ENCODE assay signal across 18 mouse cellular contexts in genomic region chr11:95396548-95396947, GRCm38 (mm10). TPM values are rescaled to one million over a fixed set of nuclear protein-coding genes. Genes with fewer than 3 reads are reported as not detected.
DNase-seq lines count a peak whose midpoint lies in the region; ATAC-seq lines count a peak whose summit lies in the region.
"Had no signal": no experiment of that assay in that cellular context is flagged by ENCODE, and none has a peak within 500 bp of the region (broad histone marks: within the 10 kb centered on the region; RNA-seq: fewer than 3 reads in every experiment).

No protein-coding gene starts in this region.

- no peak for ATAC-seq in midbrain, embryonic 13.5 days
- ATAC-seq in embryonic facial prominence, embryonic 13.5 days (ENCODE audit: insufficient number of reproducible peaks, insufficient read depth, low FRiP score, low TSS enrichment, low read depth), result no peak
- ATAC-seq: inflammation-experienced regulatory T-cells, adult 6 months; midbrain, embryonic 15.5 days had no signal

- H3K36me3 ChIP-seq in midbrain, embryonic 10.5 days, result peaks cover 10% of the 10 kb centered on the region
- peaks cover 10% of the 10 kb centered on the region for H3K36me3 ChIP-seq in midbrain, embryonic 13.5 days
- H3K36me3 ChIP-seq in embryonic facial prominence, embryonic 13.5 days, result peaks cover 8% of the 10 kb centered on the region; the same call in 1 of the 2 replicates
- H3K36me3 ChIP-seq: midbrain, embryonic 15.5 days had no signal

- H3K4me3 ChIP-seq in midbrain, embryonic 10.5 days, result no peak overlapping the region
- no peak overlapping the region for H3K4me3 ChIP-seq in midbrain, embryonic 13.5 days (replicated peaks)
- H3K4me3 ChIP-seq in embryonic facial prominence, embryonic 13.5 days, result no peak overlapping the region
- H3K4me3 ChIP-seq: embryonic facial prominence, embryonic 12.5 days; heart, embryonic 13.5 days; kidney, embryonic 15.5 days; layer of hippocampus, adult 2 months; limb, embryonic 13.5 days; midbrain, embryonic 15.5 days; neural tube, embryonic 12.5 days had no signal

- peaks cover 17% of the 10 kb centered on the region for H3K27me3 ChIP-seq in midbrain, embryonic 10.5 days (ENCODE audit: low read depth, poor library complexity, severe bottlenecking)
- H3K27me3 ChIP-seq in midbrain, embryonic 13.5 days, result peaks cover 19% of the 10 kb centered on the region; the same call in 1 of the 2 replicates
- peaks cover 11% of the 10 kb centered on the region; the same call in 1 of the 2 replicates for H3K27me3 ChIP-seq in embryonic facial prominence, embryonic 13.5 days
- H3K27me3 ChIP-seq: midbrain, embryonic 15.5 days; neural tube, embryonic 12.5 days had no signal

- 0 out of 2 replicates have a peak overlapping the region, but pooled peaks have one; percentile 6 for H3K27ac ChIP-seq in midbrain, embryonic 10.5 days (replicated peaks)
- H3K27ac ChIP-seq in midbrain, embryonic 13.5 days, result no peak overlapping the region
- no peak overlapping the region for H3K27ac ChIP-seq in embryonic facial prominence, embryonic 13.5 days
- H3K27ac ChIP-seq: embryonic facial prominence, embryonic 12.5 days; heart, embryonic 13.5 days; kidney, embryonic 15.5 days; layer of hippocampus, adult 2 months; limb, embryonic 13.5 days; macrophage; midbrain, embryonic 15.5 days; neural tube, embryonic 12.5 days had no signal

- peak; percentile 76 for DNase-seq in cerebellum, adult 11-12 months
- DNase-seq in cerebellum, adult 11 months, result no peak
- peak; percentile 37 to 56 for DNase-seq in heart, postnatal 10 days
- no peak for DNase-seq in heart, postnatal 36 days
- no peak for DNase-seq in midbrain, embryonic 10.5 days (ENCODE audit: low spot score)
- no peak for DNase-seq in kidney, postnatal 10 days
- DNase-seq: adrenal gland, postnatal 36 days had no signal

- no peak overlapping the region for H3K9ac ChIP-seq in midbrain, embryonic 13.5 days (replicated peaks)
- 0 out of 2 replicates have a peak overlapping the region, but pooled peaks have one; percentile 11 for H3K9ac ChIP-seq in embryonic facial prominence, embryonic 13.5 days
- H3K9ac ChIP-seq: embryonic facial prominence, embryonic 12.5 days; heart, embryonic 13.5 days; kidney, embryonic 15.5 days; limb, embryonic 13.5 days; midbrain, embryonic 15.5 days; neural tube, embryonic 12.5 days had no signal

- no peaks in the 10 kb centered on the region for H3K9me3 ChIP-seq in midbrain, embryonic 10.5 days (replicated peaks)
- no peaks in the 10 kb centered on the region for H3K9me3 ChIP-seq in midbrain, embryonic 13.5 days
- no peaks in the 10 kb centered on the region for H3K9me3 ChIP-seq in embryonic facial prominence, embryonic 13.5 days
- H3K9me3 ChIP-seq: embryonic facial prominence, embryonic 12.5 days; heart, embryonic 13.5 days; kidney, embryonic 15.5 days; limb, embryonic 13.5 days; midbrain, embryonic 15.5 days; neural tube, embryonic 12.5 days had no signal

- peaks cover 22% of the 10 kb centered on the region for H3K4me1 ChIP-seq in midbrain, embryonic 10.5 days
- peaks cover 29% of the 10 kb centered on the region for H3K4me1 ChIP-seq in midbrain, embryonic 13.5 days (replicated peaks)
- H3K4me1 ChIP-seq in embryonic facial prominence, embryonic 13.5 days, result peaks cover 31% of the 10 kb centered on the region
- H3K4me1 ChIP-seq: heart, embryonic 13.5 days had no signal

- H3K4me2 ChIP-seq in midbrain, embryonic 13.5 days (replicated peaks), result no peak overlapping the region
- no peak overlapping the region for H3K4me2 ChIP-seq in embryonic facial prominence, embryonic 13.5 days
- H3K4me2 ChIP-seq: embryonic facial prominence, embryonic 12.5 days; heart, embryonic 13.5 days; kidney, embryonic 15.5 days; limb, embryonic 13.5 days; midbrain, embryonic 15.5 days; neural tube, embryonic 12.5 days had no signal

- intact Hi-C loops in heart, postnatal 10 days (cut with DNase I), result no loop called here
- intact Hi-C loops in heart, postnatal 36 days (cut with DNase I), result loop anchor here (10.0 kb wide), 1 partner anchor 78 kb away; no protein-coding TSS in a partner anchor

- WGBS in midbrain, embryonic 10.5 days, result 63% methylated on average over 1 of the region's 1 CpGs
- 65% methylated on average over 1 of the region's 1 CpGs for WGBS in midbrain, embryonic 13.5 days
- WGBS in embryonic facial prominence, embryonic 13.5 days, result 65% methylated on average over 1 of the region's 1 CpGs

RNA-seq across cellular contexts. Expression of gene Slc35b1, which starts 12.1 kb away (rescaled TPM):
- total RNA-seq in heart, postnatal 10 days (2021), result 10 to 100 TPM; 51.0 to 52.8 TPM
- 10 to 100 TPM; 35.7 to 37.6 TPM for total RNA-seq in heart, postnatal 36 days (2021)
- 123 and 131 TPM in 2 replicates for polyA plus RNA-seq in midbrain, embryonic 10.5 days (2016; fragmentation: Nextera tagmentation; extraction: Ambion mirVana)
- 149 and 151 TPM in 2 replicates for polyA plus RNA-seq in midbrain, embryonic 13.5 days (2015; fragmentation: Nextera tagmentation; extraction: Ambion mirVana)
- polyA plus RNA-seq in embryonic facial prominence, embryonic 13.5 days (2015; fragmentation: Nextera tagmentation; extraction: Ambion mirVana), result 120 and 133 TPM in 2 replicates

RNA-seq across cellular contexts. Expression of gene Spop, which starts 17.3 kb away (rescaled TPM):
- 100 to 1,000 TPM; 132 to 136 TPM for total RNA-seq in heart, postnatal 10 days (2021)
- total RNA-seq in heart, postnatal 36 days (2021), result 100 to 1,000 TPM; 175 to 193 TPM
- polyA plus RNA-seq in midbrain, embryonic 10.5 days (2016; fragmentation: Nextera tagmentation; extraction: Ambion mirVana), result 170 and 198 TPM in 2 replicates
- polyA plus RNA-seq in midbrain, embryonic 13.5 days (2015; fragmentation: Nextera tagmentation; extraction: Ambion mirVana), result 199 and 202 TPM in 2 replicates
- polyA plus RNA-seq in embryonic facial prominence, embryonic 13.5 days (2015; fragmentation: Nextera tagmentation; extraction: Ambion mirVana), result 147 and 185 TPM in 2 replicates

RNA-seq across cellular contexts. Expression of gene Fam117a, which starts 59.7 kb away (rescaled TPM):
- 10 to 100 TPM in 1 of 2 experiments, 1 to 10 TPM in 1; 9.1 to 14.0 TPM for total RNA-seq in heart, postnatal 10 days (2021)
- total RNA-seq in heart, postnatal 36 days (2021), result 10 to 100 TPM in 1 of 2 experiments, 1 to 10 TPM in 1; 7.0 to 10.3 TPM
- polyA plus RNA-seq in midbrain, embryonic 10.5 days (2016; fragmentation: Nextera tagmentation; extraction: Ambion mirVana), result 6.7 and 7.7 TPM in 2 replicates
- 2.3 and 2.8 TPM in 2 replicates for polyA plus RNA-seq in midbrain, embryonic 13.5 days (2015; fragmentation: Nextera tagmentation; extraction: Ambion mirVana)
- polyA plus RNA-seq in embryonic facial prominence, embryonic 13.5 days (2015; fragmentation: Nextera tagmentation; extraction: Ambion mirVana), result 13.3 and 17.4 TPM in 2 replicates

Comparison
In these comparisons a context has a peak if more than half of its experiments do, and no peak if none do; other contexts are left out.
1. DNase-seq: peak in cerebellum, adult 11-12 months (single experiment) and heart, postnatal 10 days (2 of 2); none in cerebellum, adult 11 months (single experiment), heart, postnatal 36 days (0 of 2), midbrain, embryonic 10.5 days (single experiment) and kidney, postnatal 10 days (single experiment).